ENCODE assay signal across 8 mouse cellular contexts in genomic region chr9:68655018-68656005, GRCm38 (mm10). TPM values are rescaled to one million over a fixed set of nuclear protein-coding genes. Genes with fewer than 3 reads are reported as not detected.
DNase-seq lines count a peak whose midpoint lies in the region; ATAC-seq and TF ChIP-seq lines count a peak whose summit lies in the region.

No protein-coding gene starts in this region.

- no peak for TF ChIP-seq POLR2A in kidney, adult 2 months (IDR thresholded peaks at IDR 0.05; ENCODE audit: low read depth, low read length)

- no peak for TF ChIP-seq CTCF in kidney, adult 2 months (conservative IDR thresholded peaks at IDR 0.05; ENCODE audit: insufficient read depth, insufficient read length, low read depth, low read length)
- no peak for TF ChIP-seq CTCF in midbrain, postnatal 0 days (IDR thresholded peaks at IDR 0.05)

- peak overlapping the region; percentile 84 for H3K4me3 ChIP-seq in kidney, adult 2 months (ENCODE audit: insufficient read depth, low read depth, low read length)
- peak overlapping the region; percentile 88 for H3K4me3 ChIP-seq in limb, embryonic 15.5 days
- H3K4me3 ChIP-seq in midbrain, postnatal 0 days (ENCODE audit: low read depth, low read length) = peak overlapping the region; percentile 75

- DNase-seq in adrenal gland, postnatal 14 days = peak; percentile 86
- DNase-seq in embryo, embryonic 9.5 days (ENCODE audit: extremely low spot score) = peak; percentile 49
- peak; percentile 41 for DNase-seq in heart, adult 8-10 months (ENCODE audit: low spot score)
- peak; percentile 71 for DNase-seq in kidney, adult 2 months
- peak; percentile 43 for DNase-seq in midbrain, postnatal 0 days (ENCODE audit: low spot score)
- DNase-seq in testis, postnatal 14 days (ENCODE audit: low spot score) = peak; percentile 9
- DNase-seq in thymus, postnatal 14 days = no peak

- peak overlapping the region; percentile 71 for H3K9ac ChIP-seq in limb, embryonic 15.5 days
- peak overlapping the region; percentile 69 for H3K9ac ChIP-seq in midbrain, postnatal 0 days (replicated peaks; ENCODE audit: low read length, poor library complexity, severe bottlenecking)

- ATAC-seq in limb, embryonic 15.5 days (ENCODE audit: insufficient number of reproducible peaks, low FRiP score, low TSS enrichment, low read depth) = 0 out of 2 replicates have a peak, but pooled peaks have one; percentile 32
- no peak for ATAC-seq in midbrain, postnatal 0 days (ENCODE audit: low FRiP score)

- H3K4me1 ChIP-seq in kidney, adult 2 months (ENCODE audit: control insufficient read depth, insufficient read depth, low read length) = no peaks in the 10 kb centered on the region
- H3K4me1 ChIP-seq in limb, embryonic 15.5 days = peaks cover 23% of the 10 kb centered on the region
- H3K4me1 ChIP-seq in midbrain, postnatal 0 days (ENCODE audit: insufficient read depth, low read length) = no peaks in the 10 kb centered on the region

- peak overlapping the region; percentile 13; the same call in 1 of the 2 replicates for H3K27ac ChIP-seq in kidney, adult 2 months (ENCODE audit: insufficient read depth, low read depth, low read length)
- H3K27ac ChIP-seq in limb, embryonic 15.5 days = no peak overlapping the region
- peak overlapping the region; percentile 91 for H3K27ac ChIP-seq in midbrain, postnatal 0 days (ENCODE audit: low read depth, low read length)

- no peaks in the 10 kb centered on the region for H3K36me3 ChIP-seq in kidney, adult 2 months (ENCODE audit: control insufficient read depth, insufficient read depth, low read length)
- no peaks in the 10 kb centered on the region for H3K36me3 ChIP-seq in limb, embryonic 15.5 days
- no peaks in the 10 kb centered on the region for H3K36me3 ChIP-seq in midbrain, postnatal 0 days (ENCODE audit: insufficient read depth, low read length)

- no peaks in the 10 kb centered on the region for H3K27me3 ChIP-seq in kidney, adult 2 months (replicated peaks; ENCODE audit: control insufficient read depth, insufficient read depth, low read length)
- H3K27me3 ChIP-seq in limb, embryonic 15.5 days = no peaks in the 10 kb centered on the region
- H3K27me3 ChIP-seq in midbrain, postnatal 0 days (ENCODE audit: insufficient read depth, low read length) = no peaks in the 10 kb centered on the region

- peak overlapping the region; percentile 91 for H3K4me2 ChIP-seq in limb, embryonic 15.5 days
- H3K4me2 ChIP-seq in midbrain, postnatal 0 days (ENCODE audit: low read depth, low read length, poor library complexity, severe bottlenecking) = peak overlapping the region; percentile 97

- H3K9me3 ChIP-seq in limb, embryonic 15.5 days = no peaks in the 10 kb centered on the region
- H3K9me3 ChIP-seq in midbrain, postnatal 0 days (ENCODE audit: low read length) = no peaks in the 10 kb centered on the region

- WGBS in kidney, adult 2 months = 3% methylated on average over 31 of the region's 31 CpGs
- WGBS in limb, embryonic 15.5 days = 1% methylated on average over 31 of the region's 31 CpGs
- under 1% methylated on average over 31 of the region's 31 CpGs for WGBS in midbrain, postnatal 0 days

RNA-seq across cellular contexts. Expression of gene Rora, which starts 1.7 kb away (rescaled TPM):
- 50.1 and 56.5 TPM in 2 replicates for total RNA-seq in adrenal gland, postnatal 14 days (2021)
- total RNA-seq in heart, adult 8-10 months (2022) = 10 to 100 TPM; 24.7 to 30.8 (median 25.9) TPM
- polyA plus RNA-seq in kidney, adult 2 months (2012; rRNA removed) = 15.5 and 18.2 TPM in 2 replicates
- 25.4 and 29.3 TPM in 2 replicates for polyA plus RNA-seq in limb, embryonic 15.5 days (2015; fragmentation: Nextera tagmentation; extraction: Ambion mirVana)
- total RNA-seq in midbrain, postnatal 0 days (2014; rRNA removed) = 28.2 and 30.1 TPM in 2 replicates
- 45.9 and 49.6 TPM in 2 replicates for polyA plus RNA-seq in midbrain, postnatal 0 days (2015; fragmentation: Nextera tagmentation; extraction: Ambion mirVana)
